Mouse (Mus musculus): Measurements from ENCODE around the gene Meis1.

Meis1 gene

GRCm38 (mm10) chr11:19014113-19014440, 4.7 kb downstream of the Meis1 start:
- no peak for DNase-seq

- no peak for DNase-seq
Observed at GRCm38 (mm10) chr11:19013141-19014112, 5.4 kb downstream of the Meis1 start.

GRCm38 (mm10) chr11:19012463-19013115, 6.2 kb downstream of the Meis1 start:
- DNase-seq, result no peak

GRCm38 (mm10) chr11:19012001-19012400, 6.8 kb downstream of the Meis1 start:
- no peak for DNase-seq

GRCm38 (mm10) chr11:19011108-19011805, 7.5 kb downstream of the Meis1 start:
- DNase-seq, result no peak

- no peak for DNase-seq
Observed at GRCm38 (mm10) chr11:19010396-19010811, 8.4 kb downstream of the Meis1 start.

GRCm38 (mm10) chr11:19009536-19010395, 9.0 kb downstream of the Meis1 start:
- DNase-seq, result no peak

- DNase-seq, result no peak
Observed at GRCm38 (mm10) chr11:19008610-19009384, 10.0 kb downstream of the Meis1 start.

GRCm38 (mm10) chr11:19007541-19008424, 11.0 kb downstream of the Meis1 start:
- DNase-seq, result no peak

GRCm38 (mm10) chr11:19007068-19007467, 11.7 kb downstream of the Meis1 start:
- no peak for DNase-seq

GRCm38 (mm10) chr11:19005913-19006693, 12.7 kb downstream of the Meis1 start:
- DNase-seq, result no peak

GRCm38 (mm10) chr11:19005007-19005912, 13.5 kb downstream of the Meis1 start:
- DNase-seq, result no peak

- DNase-seq, result no peak
Observed at GRCm38 (mm10) chr11:19003066-19003465, 15.7 kb downstream of the Meis1 start.

- no peak for DNase-seq
Observed at GRCm38 (mm10) chr11:18996767-18997166, 22.0 kb downstream of the Meis1 start.

GRCm38 (mm10) chr11:18996289-18996688, 22.5 kb downstream of the Meis1 start:
- DNase-seq, result no peak

GRCm38 (mm10) chr11:18992796-18993195, 26.0 kb downstream of the Meis1 start:
- DNase-seq, result no peak

GRCm38 (mm10) chr11:18990244-18990677, 28.5 kb downstream of the Meis1 start:
- DNase-seq, result no peak

- no peak for DNase-seq
Observed at GRCm38 (mm10) chr11:18989669-18990243, 29.0 kb downstream of the Meis1 start.

Measured in spleen, adult 18-20 months (tissue).